Mouse (Mus musculus) kidney, embryonic 14.5 days (tissue): ENCODE measurements around the gene Ifnar2. TPM values are rescaled to one million over a fixed set of nuclear protein-coding genes. Genes with fewer than 3 reads are reported as not detected.

Experiments
- ATAC-seq: fragments of 200-750 bp; cut with Nextera tagmentation; 2 replicates; pipeline ENCODE4 v1.8.0; 2017; ENCODE audit warnings: moderate number of reproducible peaks, mild to moderate bottlenecking, moderate TSS enrichment, moderate library complexity; ENCODE audit not compliant: low FRiP score, low TSS enrichment
- H3K27ac ChIP-seq: fragments of 300-500 bp; sonication (generic); 2 replicates; pipeline ENCODE4 v1.5.1; 2014; ENCODE audit warnings: low read depth, mild to moderate bottlenecking, low read length, moderate library complexity, mixed read lengths
- H3K27me3 ChIP-seq: fragments of 300-500 bp; sonication (generic); 2 replicates; pipeline ENCODE4 v1.6.1; 2014; ENCODE audit warnings: mild to moderate bottlenecking, low read length; ENCODE audit not compliant: control insufficient read depth, insufficient read depth
- H3K36me3 ChIP-seq: fragments of 300-500 bp; sonication (generic); 2 replicates; pipeline ENCODE4 v1.6.1; 2014; ENCODE audit warnings: low read length, mixed read lengths; ENCODE audit not compliant: control insufficient read depth, insufficient read depth
- H3K4me1 ChIP-seq: fragments of 300-500 bp; sonication (generic); 2 replicates; pipeline ENCODE4 v1.6.1; 2014; ENCODE audit warnings: low read length, mixed read lengths; ENCODE audit not compliant: control insufficient read depth, insufficient read depth
- H3K4me2 ChIP-seq: fragments of 300-500 bp; sonication (generic); replicated peaks from 2 replicates; pipeline ENCODE4 v1.6.1; 2014; ENCODE audit warnings: low read depth, mild to moderate bottlenecking, low read length
- H3K4me3 ChIP-seq: fragments of 300-500 bp; sonication (generic); 2 replicates; pipeline ENCODE4 v1.5.1; 2014; ENCODE audit warnings: mild to moderate bottlenecking, low read length
- H3K9ac ChIP-seq: fragments of 300-500 bp; sonication (generic); 2 replicates; pipeline ENCODE4 v1.6.1; 2014; ENCODE audit warnings: low read depth, mild to moderate bottlenecking, low read length, moderate library complexity
- H3K9me3 ChIP-seq: fragments of 300-500 bp; sonication (generic); 2 replicates; pipeline ENCODE4 v1.6.1; 2016; ENCODE audit warnings: low read length; ENCODE audit not compliant: control insufficient read depth
- WGBS: fragments of 180-500 bp; shearing (Covaris S2); extraction: QIAGEN DNeasy Blood & Tissue Kit; methylation state at CpG from one replicate; pipeline ENCODE4 v1.1.7; 2014; 5-methylcytosine and 5-hydroxymethylcytosine counted together
- polyA plus RNA-seq: library from polyadenylated mRNA; unstranded; fragments of >200 nt; fragmentation: Nextera tagmentation; extraction: Ambion mirVana; gene quantifications from 2 replicates; pipeline ENCODE4 v1.2.1, GENCODE M21; 2014

Ifnar2 gene
- polyA plus RNA-seq, 1 experiment from 2014 or later = 47.2 TPM

DNA sequence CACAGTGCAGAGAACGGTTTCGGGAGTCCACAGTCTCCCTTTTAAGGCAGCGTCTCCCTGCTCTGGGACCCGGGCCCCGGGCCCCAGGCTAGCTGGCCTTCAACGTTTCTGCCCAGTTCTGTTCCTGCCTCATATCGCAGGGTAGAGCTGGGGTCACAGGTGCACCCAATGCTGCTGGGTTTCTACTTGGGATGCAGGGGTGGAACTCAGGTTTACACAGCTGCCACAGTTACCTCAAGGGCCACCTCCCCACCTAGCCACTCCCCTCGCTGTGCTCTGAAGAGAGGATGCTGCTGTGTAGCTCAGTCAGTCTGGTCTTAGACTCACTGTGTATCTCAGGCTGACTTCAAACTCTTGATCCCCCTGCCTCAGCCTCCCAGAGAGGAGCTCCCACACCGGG is 26.1 kb upstream of the Ifnar2 start:
- no peaks in the 10 kb centered on the region for H3K9me3 ChIP-seq
- no peak overlapping the region for H3K9ac ChIP-seq
- H3K36me3 ChIP-seq = no peaks in the 10 kb centered on the region
- peaks cover 11% of the 10 kb centered on the region; the same call in 1 of the 2 replicates for H3K27me3 ChIP-seq
- 77% methylated on average over 9 of the region's 9 CpGs for WGBS
- no peak overlapping the region for H3K27ac ChIP-seq
- ATAC-seq = no peak
- no peaks in the 10 kb centered on the region for H3K4me1 ChIP-seq
- no peak overlapping the region for H3K4me2 ChIP-seq
- no peak overlapping the region for H3K4me3 ChIP-seq

DNA sequence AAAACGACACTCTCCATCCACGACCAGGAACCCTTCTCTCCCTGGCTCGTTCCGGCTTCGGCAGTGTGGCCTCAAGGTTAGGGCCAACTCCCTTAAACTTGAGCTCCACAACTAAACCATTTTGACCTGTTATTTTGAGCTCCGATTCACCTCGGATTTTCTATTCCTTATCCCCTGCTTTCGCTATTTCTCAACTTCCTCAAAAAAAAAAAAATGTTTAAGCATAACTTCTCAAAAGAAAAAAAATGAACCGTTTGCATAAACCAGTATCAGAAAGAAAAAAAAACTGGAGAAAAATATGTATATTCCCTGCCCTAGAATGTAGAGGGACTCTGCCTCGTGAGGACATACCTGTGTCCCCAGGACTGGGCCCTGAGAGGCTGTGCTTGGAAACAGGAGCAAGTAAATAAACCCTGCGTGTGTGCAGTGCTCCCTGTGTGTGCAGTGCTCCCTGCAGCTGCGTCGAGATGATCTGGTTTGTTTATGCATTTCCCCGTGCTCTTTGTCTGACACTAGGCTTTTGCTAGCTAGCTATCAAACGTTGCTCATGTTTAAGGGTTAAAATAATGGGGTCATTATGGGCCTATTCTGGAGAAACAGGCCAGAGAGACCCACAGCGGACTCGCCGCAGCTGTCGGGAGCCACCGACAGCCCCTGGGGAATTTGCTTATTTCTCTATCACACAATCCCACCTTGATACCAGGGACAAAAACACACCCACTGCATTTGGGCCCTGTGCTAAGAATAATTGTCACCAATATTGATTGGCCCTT is 24.9 kb upstream of the Ifnar2 start:
- Histone ChIP-seq H3K27ac (no peak overlapping the region), H3K9me3 (no peaks in the 10 kb centered on the region), H3K27me3 (peaks cover 15% of the 10 kb centered on the region; the same call in 1 of the 2 replicates), H3K9ac (no peak overlapping the region), H3K4me3 (no peak overlapping the region), H3K36me3 (no peaks in the 10 kb centered on the region), H3K4me1 (no peaks in the 10 kb centered on the region), H3K4me2 (no peak overlapping the region)
- no peak for ATAC-seq
- WGBS = 76% methylated on average over 20 of the region's 20 CpGs

DNA sequence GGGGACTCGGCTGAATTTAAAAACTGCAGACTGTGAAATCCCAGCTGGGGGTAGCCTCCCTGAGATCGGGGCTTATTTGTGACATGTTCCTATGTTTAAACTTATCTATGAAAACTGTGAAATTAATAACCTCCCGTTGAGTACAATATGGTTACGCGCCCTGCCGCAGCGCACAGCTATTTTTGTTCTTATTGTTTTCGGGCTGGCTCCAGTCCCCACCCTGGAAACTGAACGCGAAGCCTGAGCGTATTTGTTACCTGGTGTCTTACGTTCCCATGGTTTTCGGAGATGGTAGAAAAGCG is 24.4 kb upstream of the Ifnar2 start:
- no peak for ATAC-seq
- no peak overlapping the region for H3K4me2 ChIP-seq
- WGBS = 84% methylated on average over 14 of the region's 14 CpGs
- H3K9ac ChIP-seq = no peak overlapping the region
- H3K4me1 ChIP-seq = no peaks in the 10 kb centered on the region
- H3K36me3 ChIP-seq = no peaks in the 10 kb centered on the region
- no peak overlapping the region for H3K4me3 ChIP-seq
- no peaks in the 10 kb centered on the region for H3K9me3 ChIP-seq
- H3K27me3 ChIP-seq = peaks cover 20% of the 10 kb centered on the region
- no peak overlapping the region for H3K27ac ChIP-seq

DNA sequence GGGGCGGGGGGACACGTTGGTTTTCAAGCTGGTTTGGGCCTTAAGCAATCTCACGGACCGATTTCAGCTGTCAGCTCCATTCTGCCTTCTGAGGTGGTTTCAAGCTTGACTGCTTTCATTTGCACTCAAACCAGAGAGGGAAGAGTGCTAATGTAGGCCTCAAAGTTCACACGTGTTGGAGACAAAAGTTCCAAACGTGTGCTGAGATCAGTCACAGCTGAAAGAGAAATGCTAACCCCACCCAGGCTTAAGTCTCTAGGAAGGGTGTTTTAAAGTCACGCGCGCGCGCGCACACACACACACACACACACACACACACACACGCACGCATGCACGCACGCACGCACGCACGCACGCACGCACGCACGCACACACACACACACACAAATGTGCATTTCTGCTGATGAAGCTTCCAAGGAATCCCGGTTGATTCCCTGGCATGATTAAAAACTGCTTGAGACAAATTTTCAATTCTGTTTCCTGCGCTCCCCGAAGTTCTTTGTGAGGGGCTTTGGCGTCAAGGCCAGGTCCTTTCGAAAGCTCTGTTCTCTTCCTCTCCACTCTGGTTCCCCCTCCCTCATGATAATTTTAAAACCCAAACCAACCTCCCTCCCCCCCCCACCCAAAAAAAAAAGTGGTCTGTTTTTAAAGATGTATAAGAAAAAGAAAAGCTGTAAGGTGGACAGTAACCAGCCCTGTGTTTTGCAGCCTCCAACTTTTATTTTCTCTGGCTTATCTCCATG is 23.8 kb upstream of the Ifnar2 start:
- H3K9me3 ChIP-seq = no peaks in the 10 kb centered on the region
- ATAC-seq = no peak
- H3K36me3 ChIP-seq = no peaks in the 10 kb centered on the region
- no peak overlapping the region for H3K27ac ChIP-seq
- H3K9ac ChIP-seq = no peak overlapping the region
- peaks cover 23% of the 10 kb centered on the region for H3K27me3 ChIP-seq
- H3K4me3 ChIP-seq = no peak overlapping the region
- H3K4me1 ChIP-seq = no peaks in the 10 kb centered on the region
- WGBS = 73% methylated on average over 28 of the region's 28 CpGs
- no peak overlapping the region for H3K4me2 ChIP-seq

DNA sequence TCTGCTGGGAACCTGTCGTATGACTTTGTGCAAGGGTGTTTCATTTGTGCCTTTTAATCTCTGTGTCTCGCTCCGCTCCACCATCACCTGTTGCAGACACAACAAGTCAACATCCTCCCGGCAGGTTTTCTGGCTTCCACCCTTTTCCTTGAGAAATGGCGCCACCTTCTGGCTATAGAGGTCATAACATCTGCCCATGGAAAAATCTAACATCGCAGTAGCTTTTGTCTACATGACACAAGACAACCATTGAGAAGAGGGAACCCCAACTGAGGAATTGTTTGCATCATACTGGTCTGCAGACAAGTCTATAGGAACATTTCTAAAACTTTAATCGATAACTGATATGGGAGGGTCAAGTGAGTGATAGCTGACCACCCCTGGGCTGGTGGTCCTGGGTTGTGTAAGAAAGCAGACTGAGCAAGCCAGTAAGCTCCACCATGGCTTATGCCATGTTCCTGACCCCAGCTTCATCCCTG is 20.5 kb upstream of the Ifnar2 start:
- Histone ChIP-seq H3K4me3 (no peak overlapping the region), H3K27ac (no peak overlapping the region), H3K9me3 (no peaks in the 10 kb centered on the region), H3K4me1 (no peaks in the 10 kb centered on the region), H3K36me3 (no peaks in the 10 kb centered on the region), H3K4me2 (no peak overlapping the region), H3K27me3 (peaks cover 23% of the 10 kb centered on the region), H3K9ac (no peak overlapping the region)
- ATAC-seq = no peak
- WGBS = 7% methylated on average over 7 of the region's 7 CpGs

DNA sequence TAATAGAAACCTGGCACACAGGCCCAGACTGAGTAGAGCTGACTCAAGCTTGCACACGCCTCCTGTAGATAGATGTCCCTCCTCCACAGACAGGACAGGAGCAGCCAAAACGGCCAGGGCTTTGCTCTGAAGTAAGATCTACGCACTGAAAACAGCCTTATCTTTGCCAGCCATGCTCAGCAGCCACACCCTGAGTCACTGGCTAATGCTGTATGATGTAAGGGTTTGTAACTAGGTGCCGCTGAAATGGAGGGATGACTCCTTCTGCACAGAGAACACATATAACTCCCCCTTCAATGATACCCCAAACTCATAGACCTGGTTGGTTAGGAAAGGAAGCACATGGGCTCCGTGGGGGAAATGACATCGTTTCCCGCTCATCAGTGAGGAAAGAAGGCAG is 19.8 kb upstream of the Ifnar2 start:
- no peak for ATAC-seq
- no peaks in the 10 kb centered on the region for H3K4me1 ChIP-seq
- H3K4me3 ChIP-seq = no peak overlapping the region
- no peak overlapping the region for H3K27ac ChIP-seq
- no peak overlapping the region for H3K4me2 ChIP-seq
- H3K9ac ChIP-seq = no peak overlapping the region
- 58% methylated on average over 7 of the region's 7 CpGs for whole genome bisulfite sequencing
- no peaks in the 10 kb centered on the region for H3K9me3 ChIP-seq
- peaks cover 23% of the 10 kb centered on the region for H3K27me3 ChIP-seq
- no peaks in the 10 kb centered on the region for H3K36me3 ChIP-seq

DNA sequence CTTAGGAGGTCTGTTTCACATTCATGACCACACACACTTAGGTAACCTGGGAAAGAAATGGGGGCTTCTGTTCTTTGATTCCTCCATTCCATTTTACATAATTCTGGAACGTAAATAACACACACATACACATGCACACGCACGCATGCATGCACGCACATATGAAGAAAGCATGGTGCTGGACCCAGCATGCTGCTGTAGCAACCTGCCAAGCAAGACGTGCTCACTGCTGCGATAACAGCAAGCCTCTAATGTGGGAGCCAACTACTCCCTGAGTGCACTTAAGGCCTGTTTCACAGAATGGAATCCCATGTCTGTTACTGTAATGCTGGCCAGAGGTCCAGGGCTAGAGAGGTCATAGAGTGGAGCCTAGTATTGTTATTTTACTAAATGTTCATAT is 19.4 kb upstream of the Ifnar2 start:
- H3K4me1 ChIP-seq = no peaks in the 10 kb centered on the region
- 81% methylated on average over 6 of the region's 6 CpGs for WGBS
- H3K4me3 ChIP-seq = no peak overlapping the region
- no peak overlapping the region for H3K9ac ChIP-seq
- H3K27me3 ChIP-seq = peaks cover 23% of the 10 kb centered on the region
- H3K27ac ChIP-seq = no peak overlapping the region
- H3K36me3 ChIP-seq = no peaks in the 10 kb centered on the region
- no peak overlapping the region for H3K4me2 ChIP-seq
- no peaks in the 10 kb centered on the region for H3K9me3 ChIP-seq
- ATAC-seq = no peak

DNA sequence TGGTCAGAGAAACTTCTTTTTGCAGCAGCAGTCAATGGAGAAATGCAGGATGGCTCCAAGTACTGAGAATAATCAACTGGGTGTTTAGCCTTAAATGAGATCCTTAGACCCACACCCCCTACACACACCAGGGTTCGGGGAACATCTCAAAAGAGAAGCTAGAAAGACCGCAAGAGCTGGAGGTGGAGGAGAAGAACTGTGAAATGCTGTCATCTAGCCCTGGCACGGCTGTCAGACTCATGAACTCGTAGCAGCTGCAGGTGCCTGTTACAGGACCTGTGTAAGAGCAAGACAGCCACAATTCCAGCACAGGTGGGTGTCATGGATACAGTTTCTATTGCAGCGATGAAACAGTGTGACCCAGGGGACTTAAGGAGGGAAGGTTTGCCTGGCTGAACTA is 18.9 kb upstream of the Ifnar2 start:
- ATAC-seq = no peak
- no peaks in the 10 kb centered on the region for H3K9me3 ChIP-seq
- no peaks in the 10 kb centered on the region for H3K36me3 ChIP-seq
- H3K27ac ChIP-seq = no peak overlapping the region
- peaks cover 23% of the 10 kb centered on the region for H3K27me3 ChIP-seq
- H3K9ac ChIP-seq = no peak overlapping the region
- no peaks in the 10 kb centered on the region for H3K4me1 ChIP-seq
- no peak overlapping the region for H3K4me3 ChIP-seq
- WGBS = 75% methylated on average over 5 of the region's 5 CpGs
- no peak overlapping the region for H3K4me2 ChIP-seq

DNA sequence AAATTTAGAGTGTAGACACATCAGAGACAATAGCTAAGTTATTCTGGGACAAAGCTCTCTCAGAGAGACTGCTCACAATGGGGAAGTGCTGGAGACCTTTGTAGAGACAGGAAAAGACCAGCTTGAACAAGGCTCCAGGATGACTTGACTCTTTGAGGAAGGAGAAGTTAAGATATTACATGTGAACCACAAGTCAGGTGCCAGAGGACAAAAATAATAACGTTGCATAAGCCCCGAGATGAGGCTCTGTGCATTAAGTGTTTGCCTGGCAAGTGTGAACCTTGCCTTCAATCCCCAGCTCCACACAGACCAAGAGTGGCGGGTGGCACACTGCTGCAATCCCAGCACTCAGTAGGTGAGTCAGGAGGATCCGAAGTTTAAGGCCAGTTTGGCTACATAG is 18.0 kb upstream of the Ifnar2 start:
- no peak for ATAC-seq
- 69% methylated on average over 4 of the region's 4 CpGs for WGBS
- Histone ChIP-seq H3K4me2 (no peak overlapping the region), H3K27me3 (peaks cover 23% of the 10 kb centered on the region), H3K27ac (no peak overlapping the region), H3K36me3 (no peaks in the 10 kb centered on the region), H3K9ac (no peak overlapping the region), H3K4me1 (no peaks in the 10 kb centered on the region), H3K4me3 (no peak overlapping the region), H3K9me3 (no peaks in the 10 kb centered on the region)
